In genomic region chr3:27140101-27140500, GRCm38 (mm10) we compare ENCODE assay signal across 24 mouse cellular contexts. TPM values are rescaled to one million over a fixed set of nuclear protein-coding genes. Genes with fewer than 3 reads are reported as not detected.
DNase-seq lines count a peak whose midpoint lies in the region; ATAC-seq lines count a peak whose summit lies in the region.
"Had no signal": no experiment of that assay in that cellular context is flagged by ENCODE, and none has a peak within 500 bp of the region (broad histone marks: within the 10 kb centered on the region; RNA-seq: fewer than 3 reads in every experiment).

No protein-coding gene starts in this region.

- no peaks in the 10 kb centered on the region for H3K27me3 ChIP-seq in heart, embryonic 10.5 days (ENCODE audit: insufficient read depth, poor library complexity, severe bottlenecking)
- H3K27me3 ChIP-seq: CH12.LX, Patski had no signal

- no peaks in the 10 kb centered on the region for H3K4me1 ChIP-seq in heart, embryonic 10.5 days

- H3K36me3 ChIP-seq in heart, embryonic 10.5 days, result peaks cover 88% of the 10 kb centered on the region

- DNase-seq in ES-CJ7 (ENCODE audit: low read depth, low spot score), result peak; percentile 60
- peak; percentile 80 for DNase-seq in R1 (ENCODE audit: low read depth, low spot score)
- DNase-seq in ZHBTc4 (ENCODE audit: low read depth, low spot score), result peak; percentile 73
- no peak for DNase-seq in kidney, postnatal 25 days
- DNase-seq in heart, embryonic 10.5 days (ENCODE audit: low spot score), result no peak
- DNase-seq: adrenal gland, adult 2 months; adrenal gland, adult 8-10 months; adrenal gland, postnatal 10 days; adrenal gland, postnatal 14 days; adrenal gland, postnatal 25 days; adrenal gland, postnatal 36 days; B cell, adult 2 months; cerebellum, adult 11 months; cerebellum, adult 11-12 months; cerebellum, adult 18-20 months; cerebellum, adult 2 months; cerebellum, adult 8-10 months; cerebellum, adult 9-10 months had no signal

- no peak for ATAC-seq in monocyte, adult 5-6 weeks (replicated peaks; ENCODE audit: insufficient number of reproducible peaks, low FRiP score, low TSS enrichment, poor library complexity, severe bottlenecking)
- ATAC-seq: activated CD4-positive, CD25-positive, alpha-beta regulatory T cell, adult 4 months; CD4-positive, CD25-positive, alpha-beta regulatory T cell, adult 4 months; Patski had no signal

- 93% methylated on average over 8 of the region's 8 CpGs for WGBS in heart, embryonic 10.5 days

- no peak overlapping the region for H3K4me3 ChIP-seq in heart, embryonic 10.5 days

- no peaks in the 10 kb centered on the region for H3K9me3 ChIP-seq in heart, embryonic 10.5 days
- H3K9me3 ChIP-seq: G1E had no signal

- H3K27ac ChIP-seq in heart, embryonic 10.5 days, result no peak overlapping the region

RNA-seq across cellular contexts. Expression of gene Ect2, which starts 13.6 kb away (rescaled TPM):
- 59.6 and 66.6 TPM in 2 replicates for polyA plus RNA-seq in heart, embryonic 10.5 days (2016; fragmentation: Nextera tagmentation; extraction: Ambion mirVana)
- 2.9 to 7.0 TPM (median 6.5 TPM) in 3 replicates for total RNA-seq in monocyte, adult 5-6 weeks (2017)

RNA-seq across cellular contexts. Expression of gene Nceh1, which starts 42.7 kb away (rescaled TPM):
- 6.9 and 9.9 TPM in 2 replicates for polyA plus RNA-seq in heart, embryonic 10.5 days (2016; fragmentation: Nextera tagmentation; extraction: Ambion mirVana)
- total RNA-seq in monocyte, adult 5-6 weeks (2017), result 12.1 to 15.1 TPM (median 15.0 TPM) in 3 replicates

Comparison
In these comparisons a context has a peak if more than half of its experiments do, and no peak if none do; other contexts are left out.
1. DNase-seq: peak in ES-CJ7 (single experiment), R1 (single experiment) and ZHBTc4 (single experiment); none in kidney, postnatal 25 days (0 of 2) and heart, embryonic 10.5 days (single experiment).